Mouse (Mus musculus) layer of hippocampus, postnatal 14 days (tissue): Measurements from ENCODE around the gene Srrm1. TPM values are rescaled to one million over a fixed set of nuclear protein-coding genes. Genes with fewer than 3 reads are reported as not detected.

ENCODE experiments used
- DNase-seq, 2 experiments: peaks; one replicate each; pipeline ENCODE4 v3.0.0; 2021 to 2022; ENCODE audit warnings: low spot score in 2 of 2, mixed read lengths in 1 of 2
- total RNA-seq, 2 experiments: library from RNA; stranded (reverse); gene quantifications; 2 replicates each; pipeline ENCODE4 v1.2.3; 2021

Srrm1 gene
- total RNA-seq, 2 experiments from 2014 or later = 124 to 133 TPM

DNA sequence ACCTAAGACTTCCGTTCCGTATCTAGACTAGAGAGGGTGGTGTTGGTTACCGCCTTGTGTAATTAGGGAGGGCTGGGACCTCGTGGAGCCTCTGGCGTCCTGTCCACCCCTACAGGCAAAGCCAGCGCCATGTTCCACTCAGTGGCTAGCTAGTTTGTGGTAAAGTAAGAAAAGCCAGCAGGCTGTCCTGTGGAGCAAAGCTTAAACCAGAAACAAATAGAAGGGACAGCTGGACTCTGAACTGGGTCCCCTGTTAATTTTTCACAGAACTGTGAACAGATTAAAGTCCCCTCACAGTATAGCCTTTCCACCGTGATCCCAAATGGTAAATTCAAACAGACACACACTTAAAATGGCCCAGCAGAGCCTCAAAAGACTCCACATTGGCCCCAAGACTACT lies 78.4 kb downstream of the Srrm1 start:
- DNase-seq = no peak

DNA sequence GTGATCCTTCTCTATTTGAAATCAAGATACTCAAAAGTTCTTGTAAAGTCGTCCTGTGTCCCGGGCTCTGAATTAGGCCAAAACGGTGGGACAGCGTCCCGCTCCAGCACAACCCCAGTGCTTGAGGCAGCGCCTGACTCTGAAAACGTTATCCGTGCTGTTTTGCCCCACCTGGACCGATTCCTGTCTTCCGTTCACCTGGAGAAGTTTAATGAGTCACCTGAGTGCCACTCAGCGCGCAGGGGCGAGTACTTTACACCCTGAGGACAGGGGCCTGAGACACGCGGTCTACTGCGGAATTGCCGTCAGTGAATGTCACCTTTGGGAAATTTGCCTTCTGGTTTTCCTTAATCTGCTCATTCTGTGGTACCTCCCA lies 79.8 kb downstream of the Srrm1 start:
- DNase-seq = no peak

DNA sequence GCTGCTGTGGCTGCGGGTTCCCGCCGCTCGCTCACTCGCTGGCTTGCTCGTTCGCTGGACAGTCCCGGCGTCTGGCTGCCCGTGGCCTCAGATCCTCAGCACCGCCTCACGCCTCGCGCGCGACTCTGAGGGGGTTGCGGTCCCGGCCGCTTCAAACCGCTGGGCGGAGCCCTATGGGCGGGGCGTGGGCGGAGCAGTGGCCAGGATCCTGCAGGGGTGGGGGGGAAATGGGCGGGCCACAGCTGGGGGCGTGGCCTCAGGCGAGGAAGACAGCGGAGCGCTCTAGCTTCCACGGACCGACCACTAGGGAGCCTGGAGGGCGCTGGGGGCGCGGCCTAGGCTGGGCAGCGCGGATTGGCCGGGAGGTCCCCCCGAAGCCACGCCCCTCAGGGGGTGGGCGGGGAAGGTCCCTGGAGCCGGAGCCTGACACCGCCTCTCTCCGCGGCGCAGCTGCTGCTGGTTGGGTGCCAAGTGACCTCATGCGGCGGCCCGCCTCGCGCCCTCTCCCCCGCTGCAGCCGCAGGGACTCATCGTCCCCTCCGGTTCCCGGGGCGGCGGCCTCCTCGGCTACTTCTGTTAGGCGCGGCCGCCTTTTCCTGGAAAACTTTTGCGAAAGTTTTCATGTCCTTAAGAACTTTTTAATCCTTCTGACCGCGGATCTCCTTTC lies 80.3 kb downstream of the Srrm1 start, which contains the start of gene Clic4:
TSS of gene Clic4 (minus strand) at position 175 of the 667 bp plus-strand sequence.
- peak; percentile 95 to 96 for DNase-seq

DNA sequence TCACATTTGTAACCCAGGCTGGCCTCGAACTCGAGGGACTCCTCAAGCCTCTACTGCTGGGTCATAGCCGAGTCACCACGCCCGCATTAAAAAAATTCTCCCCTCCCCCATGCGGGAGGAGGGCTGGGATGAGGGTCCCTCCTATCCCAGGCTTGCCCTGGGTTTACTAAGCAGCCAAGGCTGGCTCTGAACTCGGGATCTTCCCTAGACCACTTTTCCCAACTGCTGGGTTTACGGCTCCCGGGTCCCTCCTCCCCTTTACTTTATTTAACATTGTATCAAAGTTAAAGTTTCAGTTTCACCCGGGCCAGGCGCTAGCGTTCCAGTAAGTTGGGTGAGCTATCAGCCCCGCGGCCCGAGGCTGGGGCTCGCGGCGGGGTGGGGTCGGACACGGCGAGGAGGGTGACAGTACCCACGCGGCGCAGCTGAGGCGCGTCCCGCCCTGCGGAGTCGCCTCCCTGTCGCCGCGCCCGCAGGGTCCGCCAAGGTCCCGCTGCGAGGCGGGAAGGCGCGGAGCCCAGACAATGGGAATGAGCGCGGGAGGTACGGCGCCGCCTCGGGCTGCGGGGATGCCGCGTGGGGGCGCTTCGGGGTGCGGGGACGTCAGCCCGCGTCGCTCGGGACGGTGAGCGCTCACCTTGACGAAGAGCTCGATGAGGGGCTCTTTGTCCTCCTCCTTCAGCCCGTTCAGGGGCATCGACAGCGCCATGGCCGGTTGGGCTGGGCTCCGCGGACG lies 81.1 kb downstream of the Srrm1 start:
- DNase-seq = no peak

DNA sequence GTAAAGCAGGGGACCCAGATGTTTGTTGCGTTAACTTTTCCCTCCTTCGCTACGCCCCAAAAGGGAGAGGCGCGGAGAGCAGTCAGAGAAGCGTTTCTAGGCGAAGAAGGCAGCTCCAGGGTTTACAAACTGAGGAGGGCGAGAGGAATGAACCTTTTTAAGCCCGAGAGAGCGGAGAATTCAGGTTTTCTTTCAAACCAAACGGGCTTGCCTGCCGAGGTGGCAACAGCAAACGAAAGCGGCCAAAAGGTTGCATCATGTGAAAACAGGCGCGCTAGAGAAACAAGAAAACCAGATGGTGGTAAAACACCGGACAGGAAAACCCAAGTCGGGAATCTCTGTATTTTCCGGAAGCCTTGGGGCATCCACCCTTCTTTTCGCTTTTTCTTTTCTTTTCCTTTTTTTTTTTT lies 81.7 kb downstream of the Srrm1 start:
- DNase-seq = no peak

Other genes with a start within 250 kb of the Srrm1 start
- not detected for gene Runx3, start 232.7 kb downstream of the Srrm1 start, total RNA-seq
- 10 to 100 TPM; 37.8 to 40.9 TPM for gene Clic4, start 80.5 kb downstream of the Srrm1 start, total RNA-seq
- gene Ncmap, start 44.9 kb upstream of the Srrm1 start, total RNA-seq = 1 to 10 TPM in 1 of 2 experiments, under 1 TPM in 1; 0.60 to 1.2 TPM
- gene Rcan3, start 80.5 kb upstream of the Srrm1 start, total RNA-seq = 10 to 100 TPM; 30.6 to 32.5 TPM
- 1 to 10 TPM; 1.7 to 1.8 TPM for gene Stpg1, start 141.5 kb upstream of the Srrm1 start, total RNA-seq
- gene Nipal3, start 141.7 kb upstream of the Srrm1 start, total RNA-seq = 10 to 100 TPM; 77.5 to 92.8 TPM
- gene Grhl3, start 220.3 kb upstream of the Srrm1 start, total RNA-seq = under 1 TPM; 0.41 to 0.43 TPM